Mouse (Mus musculus) right cerebral cortex, postnatal 36 days (tissue): ENCODE results near the gene Ranbp3l.

Source experiments
- DNase-seq, 2 experiments: peaks; one replicate each; pipeline ENCODE4 v3.0.0; 2022; ENCODE audit warnings: low spot score in 2 of 2, mixed read lengths in 1 of 2

Gene Ranbp3l

GRCm38 (mm10) chr15:9093598-9094365, 126.0 kb downstream of the Ranbp3l start:
- DNase-seq = no peak

- DNase-seq = peak; percentile 52 to 56
Measured at GRCm38 (mm10) chr15:9094366-9094750, 126.6 kb downstream of the Ranbp3l start.

GRCm38 (mm10) chr15:9096865-9097264, 129.1 kb downstream of the Ranbp3l start:
- no peak for DNase-seq

- DNase-seq = no peak
Measured at GRCm38 (mm10) chr15:9100446-9101077, 132.8 kb downstream of the Ranbp3l start.

GRCm38 (mm10) chr15:9106303-9107074, 138.7 kb downstream of the Ranbp3l start:
- no peak for DNase-seq

- DNase-seq = no peak
Measured at GRCm38 (mm10) chr15:9110526-9111347, 143.0 kb downstream of the Ranbp3l start.

GRCm38 (mm10) chr15:9111648-9112047, 143.9 kb downstream of the Ranbp3l start:
- DNase-seq = no peak

GRCm38 (mm10) chr15:9113556-9113955, 145.8 kb downstream of the Ranbp3l start:
- DNase-seq = no peak

GRCm38 (mm10) chr15:9114131-9114530, 146.4 kb downstream of the Ranbp3l start:
- DNase-seq = no peak

- no peak for DNase-seq
Measured at GRCm38 (mm10) chr15:9114599-9114998, 146.8 kb downstream of the Ranbp3l start.
